Mouse (Mus musculus) erythroid progenitor cell, adult 5-6 weeks (primary cell): Measurements from ENCODE around the gene Wfdc5. TPM values are rescaled to one million over a fixed set of nuclear protein-coding genes. Genes with fewer than 3 reads are reported as not detected.

Experiments used
- ATAC-seq: replicated peaks from 2 replicates; pipeline ENCODE4 v1.8.0; 2016; ENCODE audit warnings: moderate number of reproducible peaks, mild to moderate bottlenecking, moderate TSS enrichment, inconsistent platforms; ENCODE audit not compliant: poor library complexity, low FRiP score, severe bottlenecking
- total RNA-seq, 2 experiments: library from RNA; stranded (forward) in 1 of 2; stranded (reverse) in 1 of 2; fragments of 150-400 nt in 1 of 2; fragments of 186-747, 209-891 nt in 1 of 2; gene quantifications; 2 replicates each; pipeline versions ENCODE4 v1.2.3 to v1.2.4; 2015 to 2017; ENCODE audit warnings: low replicate concordance in 2 of 2

Gene Wfdc5
- total RNA-seq, 2 experiments from 2014 or later, result not detected

DNA sequence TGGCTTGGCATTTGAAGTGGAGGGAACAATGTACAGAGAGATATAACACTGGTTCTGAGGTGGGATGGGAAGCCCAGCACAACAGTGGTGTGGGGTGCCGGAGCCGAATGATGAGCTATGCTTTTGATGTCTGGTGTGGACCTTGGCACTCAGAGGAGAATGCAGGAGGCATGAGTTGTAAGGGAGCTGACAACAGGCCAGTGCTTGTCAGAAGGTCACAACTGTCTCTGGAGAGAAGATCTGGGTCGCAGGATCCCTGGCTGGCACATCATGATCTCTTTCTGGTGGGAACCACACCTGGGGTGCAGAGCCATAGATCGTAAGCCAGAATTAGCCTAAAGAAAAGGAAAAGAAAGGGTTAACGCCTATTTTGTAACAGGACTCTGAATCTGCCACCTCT lies 4.7 kb downstream of the Wfdc5 start:
- no peak for ATAC-seq

GRCm38 (mm10) chr2:164175850-164176249 lies 6.7 kb downstream of the Wfdc5 start:
- ATAC-seq, result no peak

DNA sequence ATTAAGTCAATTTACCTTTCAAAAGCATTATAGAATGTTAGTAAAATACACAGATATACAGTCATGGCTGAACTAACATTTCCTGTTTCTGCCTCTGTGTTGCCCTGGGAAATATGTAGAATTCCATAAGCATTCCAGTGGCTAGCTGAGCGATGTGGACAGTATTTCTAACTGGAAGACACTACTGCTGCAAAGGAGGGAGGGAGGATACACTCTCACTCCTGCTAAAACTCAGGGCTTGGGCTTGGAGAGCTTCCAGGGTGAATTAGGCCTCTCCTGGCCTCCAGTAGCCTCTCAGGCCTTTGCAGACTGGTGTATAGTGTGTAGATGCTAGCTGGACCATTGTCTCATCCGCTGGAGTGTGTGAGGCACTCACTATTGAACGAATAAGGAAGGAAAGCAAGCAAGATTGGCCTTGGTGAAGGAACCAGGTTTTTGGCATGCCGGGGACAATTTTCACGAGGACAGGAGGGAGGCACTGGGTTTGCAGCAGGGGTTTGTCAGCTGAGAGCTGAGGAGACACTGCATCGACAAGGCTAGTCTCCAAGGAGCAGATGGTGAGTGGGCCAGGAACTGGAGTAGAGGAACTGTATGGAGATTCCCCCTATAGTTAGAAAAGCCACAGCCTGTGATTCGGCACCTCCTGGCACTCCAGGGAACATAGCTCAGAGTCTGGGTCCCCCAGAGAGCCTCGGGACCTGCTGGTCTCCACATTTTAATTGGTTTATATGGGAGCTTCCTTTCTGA lies 7.7 kb downstream of the Wfdc5 start:
- no peak for ATAC-seq

DNA sequence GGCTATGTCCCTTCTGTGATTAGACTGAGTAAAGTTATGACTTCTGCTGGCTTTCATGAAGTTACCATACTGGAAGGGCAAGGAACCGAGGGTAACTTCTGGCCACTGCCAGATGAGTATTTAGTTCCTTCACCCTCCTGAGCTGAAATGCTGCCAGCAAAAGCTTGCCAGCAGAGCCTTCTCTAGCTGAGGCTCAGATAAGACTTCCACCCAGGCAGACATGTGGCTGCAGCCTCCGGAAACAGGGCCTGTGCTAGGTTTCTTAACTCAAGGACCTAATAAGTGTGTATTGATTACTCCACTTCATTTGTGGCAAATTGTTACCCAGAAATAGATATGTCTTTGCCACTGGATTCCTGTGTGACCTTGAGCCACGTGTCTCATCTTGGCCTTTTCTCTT lies 9.1 kb downstream of the Wfdc5 start:
- ATAC-seq, result no peak

DNA sequence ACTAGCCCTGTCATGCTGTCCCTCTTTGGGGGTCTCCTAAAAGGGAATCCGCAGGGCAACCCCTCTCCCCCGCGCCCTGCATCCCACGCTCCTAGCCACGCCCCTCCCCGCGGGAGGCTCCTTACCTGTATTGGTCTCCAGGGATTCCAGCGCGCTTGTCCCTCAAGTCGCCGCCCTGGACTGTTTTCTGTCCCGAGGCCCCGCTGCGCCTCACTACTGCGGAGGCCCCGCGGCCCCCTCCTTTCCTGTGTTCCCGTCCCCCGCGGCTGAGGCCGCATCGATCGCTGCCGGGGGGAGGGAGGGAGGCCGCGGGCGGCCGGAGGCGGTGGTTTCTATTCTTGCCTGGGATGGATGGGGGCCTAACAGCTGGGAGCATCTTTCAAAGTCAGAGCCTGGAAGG lies 11.6 kb downstream of the Wfdc5 start, which contains the start of gene Kcns1:
Gene Kcns1 (minus strand): TSS at position 212 of the 400 bp plus-strand sequence.
- no peak for ATAC-seq

- no peak for ATAC-seq
These were observed 12.2 kb downstream of the Wfdc5 start for GRCm38 (mm10) chr2:164170326-164170725.

DNA sequence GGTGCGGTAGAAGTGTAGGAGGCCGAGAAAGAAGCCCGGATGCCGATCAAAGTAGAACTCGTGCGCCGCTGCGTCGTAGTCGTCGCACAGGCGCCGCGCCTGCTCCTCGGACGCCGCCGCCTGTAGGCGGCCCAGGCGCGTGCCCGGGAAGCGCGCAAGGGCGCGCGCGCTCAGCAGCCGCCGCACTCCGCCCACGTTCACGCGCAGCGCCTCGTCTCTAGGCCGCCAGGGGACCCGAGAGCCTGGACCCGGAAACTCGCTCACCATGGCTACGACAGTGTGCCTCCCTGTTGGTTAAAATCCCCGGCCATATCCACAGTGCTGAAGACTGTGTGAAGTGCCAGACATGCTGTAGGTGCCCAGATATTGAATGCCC lies 14.0 kb downstream of the Wfdc5 start:
- ATAC-seq, result no peak

DNA sequence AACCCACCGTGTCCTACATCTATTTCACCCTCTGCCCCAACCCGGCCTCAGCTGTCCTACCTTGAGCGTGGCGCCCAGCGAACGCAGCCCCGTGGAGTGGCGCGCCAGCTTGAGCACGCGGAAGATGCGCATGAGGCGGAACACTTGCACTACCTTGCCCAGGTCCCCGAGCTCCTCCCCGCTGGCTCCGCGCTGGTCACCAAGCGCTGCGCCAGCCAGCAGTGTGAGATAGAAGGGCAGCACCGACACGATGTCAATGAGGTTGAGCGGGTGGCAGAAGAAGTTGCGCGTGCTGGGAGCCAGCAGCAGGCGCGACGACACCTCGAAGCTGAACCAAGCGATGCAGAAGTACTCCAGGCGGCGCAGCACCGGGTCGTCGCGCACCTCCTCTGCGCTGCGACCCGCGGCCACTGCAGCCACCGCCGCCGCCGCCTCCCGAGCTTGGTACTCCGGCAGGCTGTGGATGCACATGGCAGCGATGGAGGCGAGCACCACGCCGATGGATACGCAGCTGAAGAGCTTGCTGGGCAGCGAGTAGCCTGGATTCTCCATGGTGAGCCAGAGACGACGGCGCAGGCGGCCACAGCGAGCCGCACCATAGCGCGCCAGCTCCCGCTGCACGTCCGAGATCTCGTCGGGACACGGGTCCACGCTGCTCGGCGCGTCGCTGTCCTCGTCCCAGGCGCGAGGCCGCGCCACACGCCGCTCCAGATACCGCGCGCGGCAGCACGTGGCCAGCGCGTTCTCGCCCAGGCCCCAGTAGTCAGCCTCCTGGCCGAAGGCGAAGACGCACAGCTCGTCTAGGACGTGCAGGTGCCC lies 14.6 kb downstream of the Wfdc5 start:
- no peak for ATAC-seq

GRCm38 (mm10) chr2:164164941-164165340 lies 17.6 kb downstream of the Wfdc5 start:
- ATAC-seq, result no peak

DNA sequence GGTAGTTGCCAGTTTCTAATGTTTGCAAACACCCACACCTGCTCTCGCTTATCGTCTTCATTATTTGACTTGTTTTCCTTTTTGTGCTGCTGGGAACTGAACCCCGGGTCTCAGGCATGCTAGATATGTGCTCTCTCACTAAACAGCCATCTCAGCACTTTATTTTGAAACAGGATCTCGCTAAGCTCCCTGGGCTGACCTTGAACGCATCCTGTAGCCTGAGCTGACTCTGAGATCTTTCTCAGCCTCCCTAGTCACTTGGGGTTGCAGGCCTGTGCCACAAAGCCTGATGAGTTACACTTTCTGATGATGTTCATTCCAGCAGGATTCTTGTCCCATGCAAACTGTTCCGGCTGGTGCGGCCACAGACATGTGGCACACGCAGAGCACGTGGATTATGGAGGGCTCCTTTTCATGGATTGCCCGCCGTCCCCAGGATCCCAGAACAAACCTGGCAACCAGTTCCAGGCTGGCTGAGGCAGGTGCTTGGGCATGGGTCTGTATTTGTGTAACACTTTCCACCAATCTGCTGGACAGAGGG lies 21.0 kb downstream of the Wfdc5 start:
- ATAC-seq, result no peak

GRCm38 (mm10) chr2:164158838-164159237 lies 23.7 kb downstream of the Wfdc5 start:
- ATAC-seq, result no peak

GRCm38 (mm10) chr2:164156158-164156557 lies 26.4 kb downstream of the Wfdc5 start:
- no peak for ATAC-seq

- ATAC-seq, result no peak
These were observed 28.5 kb downstream of the Wfdc5 start for GRCm38 (mm10) chr2:164154007-164154406.

DNA sequence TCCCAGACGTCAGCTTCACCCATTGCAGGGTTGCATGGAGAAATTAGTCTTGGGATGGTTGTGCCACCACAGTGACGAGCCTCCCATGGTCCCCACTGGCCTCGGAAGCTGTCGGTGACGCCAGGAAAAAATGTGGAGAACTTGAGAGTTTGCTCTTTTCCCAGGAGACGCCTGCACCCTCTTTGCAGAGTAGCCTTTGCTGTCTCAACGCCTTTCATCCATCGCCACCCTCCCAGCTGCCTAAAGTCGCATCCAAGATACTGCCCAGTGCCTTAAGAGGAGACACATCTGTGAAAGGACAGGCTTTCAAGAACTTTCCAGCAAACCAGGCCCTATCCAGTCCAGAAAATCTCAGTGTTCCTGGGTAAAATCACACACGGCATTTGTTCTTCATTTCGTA lies 30.2 kb downstream of the Wfdc5 start:
- ATAC-seq, result no peak

GRCm38 (mm10) chr2:164150086-164150760 lies 32.3 kb downstream of the Wfdc5 start:
- ATAC-seq, result no peak

GRCm38 (mm10) chr2:164146556-164146955 lies 36.0 kb downstream of the Wfdc5 start:
- ATAC-seq, result no peak

DNA sequence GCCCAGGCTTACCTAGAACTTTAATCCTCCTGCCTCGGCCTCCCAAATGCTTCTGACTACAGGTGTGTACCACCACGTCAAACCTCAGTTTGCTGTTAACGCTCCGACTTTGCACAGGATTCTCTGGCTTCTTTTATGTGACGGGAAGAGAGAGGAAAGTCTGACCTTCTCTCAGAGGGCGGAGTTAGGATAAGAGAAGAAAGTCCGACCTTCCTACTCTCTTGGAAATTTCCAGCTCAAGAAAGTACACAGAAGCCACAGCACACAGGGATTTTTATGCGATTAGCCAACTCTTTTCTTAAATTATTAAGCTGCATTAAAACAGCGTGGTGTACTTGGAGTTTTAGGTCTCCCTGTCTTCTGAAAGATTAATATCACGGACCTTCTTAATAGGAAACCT lies 38.0 kb downstream of the Wfdc5 start:
- no peak for ATAC-seq

- no peak for ATAC-seq
These were observed 38.5 kb downstream of the Wfdc5 start for GRCm38 (mm10) chr2:164144025-164144424.

DNA sequence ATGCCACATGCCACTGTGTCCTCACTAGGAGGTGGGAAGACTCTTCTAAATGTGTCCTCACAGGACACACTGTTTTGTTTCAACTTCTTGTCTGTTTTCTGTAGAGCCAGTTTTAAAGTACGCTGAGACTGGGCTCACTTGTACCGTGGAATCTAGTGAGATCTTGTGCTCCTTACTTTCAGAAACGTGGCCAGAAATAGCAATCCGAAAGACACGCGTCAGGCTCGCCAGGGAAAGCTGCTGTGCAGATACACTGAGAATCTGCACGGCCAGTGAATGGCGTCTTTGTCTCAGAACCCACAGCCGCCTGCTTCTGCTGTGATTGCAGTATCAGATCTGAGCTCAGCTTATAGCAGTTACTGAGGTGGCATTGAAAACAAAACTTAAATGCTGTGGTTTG lies 40.5 kb downstream of the Wfdc5 start:
- ATAC-seq, result no peak

DNA sequence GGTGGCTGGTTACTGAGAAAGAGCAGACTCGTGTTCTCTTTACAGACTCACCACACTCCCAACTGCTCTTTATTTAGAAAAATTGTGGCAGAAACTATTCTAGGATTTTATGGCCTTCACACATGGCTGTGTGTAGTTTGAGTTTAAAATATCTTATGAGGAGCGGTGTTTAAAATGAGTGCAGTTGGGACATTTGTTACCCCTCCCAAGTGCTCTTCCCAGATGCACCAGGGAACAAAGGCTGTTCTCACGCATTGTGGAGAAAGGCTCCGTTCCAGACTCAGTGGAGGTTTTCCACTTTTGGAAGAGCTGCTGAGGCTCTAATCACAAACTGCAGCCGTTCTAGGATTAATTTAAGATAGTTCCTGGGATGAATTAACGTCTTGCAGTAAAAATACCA lies 44.8 kb downstream of the Wfdc5 start:
- ATAC-seq, result no peak
